Mouse (Mus musculus) cerebellum, adult 9-11 months (tissue): Measurements from ENCODE around the gene Mpz.

ENCODE experiments used
- DNase-seq: peaks from one replicate; pipeline ENCODE4 v3.0.0; 2022

Mpz gene

DNA sequence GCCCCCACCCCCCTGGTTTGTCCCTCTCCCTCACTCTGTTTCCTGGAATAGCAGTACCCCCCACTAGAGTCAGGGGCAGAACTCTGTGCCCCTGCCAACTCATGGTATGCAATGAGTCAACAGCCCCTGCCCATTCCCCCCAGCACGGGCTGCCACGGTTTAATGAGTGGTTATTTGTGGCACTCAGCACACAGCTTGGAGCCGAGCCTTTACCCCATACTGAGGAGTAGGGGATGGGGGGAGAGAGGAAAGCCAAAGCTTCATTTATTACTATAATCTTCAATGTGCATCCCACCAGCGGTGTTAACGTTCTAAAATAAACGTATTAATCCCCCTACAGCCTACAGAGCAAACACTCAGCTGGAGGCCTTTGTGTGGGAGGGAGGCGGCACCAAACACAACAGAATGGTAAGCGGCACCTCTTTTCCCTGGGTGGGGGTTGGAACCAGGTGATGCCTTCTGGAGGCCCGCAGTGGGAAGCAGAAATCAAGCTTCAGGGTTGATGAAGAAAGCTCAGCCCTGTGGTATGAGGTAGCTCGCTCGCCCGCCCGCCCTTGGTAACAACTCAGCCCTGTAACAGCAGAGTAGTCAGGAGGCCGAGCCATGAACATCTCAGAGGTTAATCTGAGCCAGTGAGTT lies 39.1 kb downstream of the Mpz start:
- DNase-seq = no peak

- DNase-seq = no peak
Observed at GRCm38 (mm10) chr1:171190832-171191231, 40.3 kb downstream of the Mpz start.

DNA sequence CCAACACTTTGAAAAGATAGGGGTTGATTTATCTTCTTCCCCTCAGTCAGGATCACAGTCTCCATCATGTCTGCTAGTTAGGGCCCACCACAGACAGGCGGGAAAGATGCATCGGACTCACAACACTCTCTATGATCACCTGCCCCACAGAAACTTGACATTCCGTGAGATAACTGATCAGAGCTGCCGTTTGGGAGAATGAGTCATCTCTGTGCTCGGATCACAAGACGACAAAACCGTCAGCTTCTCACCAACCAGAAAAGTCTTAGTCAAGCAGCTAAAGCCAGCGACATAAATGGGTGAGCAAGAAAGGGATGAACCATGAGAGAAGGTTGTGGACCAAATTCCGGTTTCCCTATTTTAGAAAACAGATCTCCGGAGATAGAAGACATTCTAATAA lies 41.8 kb downstream of the Mpz start:
- no peak for DNase-seq

- no peak for DNase-seq
Observed at GRCm38 (mm10) chr1:171193093-171193840, 42.8 kb downstream of the Mpz start.

DNA sequence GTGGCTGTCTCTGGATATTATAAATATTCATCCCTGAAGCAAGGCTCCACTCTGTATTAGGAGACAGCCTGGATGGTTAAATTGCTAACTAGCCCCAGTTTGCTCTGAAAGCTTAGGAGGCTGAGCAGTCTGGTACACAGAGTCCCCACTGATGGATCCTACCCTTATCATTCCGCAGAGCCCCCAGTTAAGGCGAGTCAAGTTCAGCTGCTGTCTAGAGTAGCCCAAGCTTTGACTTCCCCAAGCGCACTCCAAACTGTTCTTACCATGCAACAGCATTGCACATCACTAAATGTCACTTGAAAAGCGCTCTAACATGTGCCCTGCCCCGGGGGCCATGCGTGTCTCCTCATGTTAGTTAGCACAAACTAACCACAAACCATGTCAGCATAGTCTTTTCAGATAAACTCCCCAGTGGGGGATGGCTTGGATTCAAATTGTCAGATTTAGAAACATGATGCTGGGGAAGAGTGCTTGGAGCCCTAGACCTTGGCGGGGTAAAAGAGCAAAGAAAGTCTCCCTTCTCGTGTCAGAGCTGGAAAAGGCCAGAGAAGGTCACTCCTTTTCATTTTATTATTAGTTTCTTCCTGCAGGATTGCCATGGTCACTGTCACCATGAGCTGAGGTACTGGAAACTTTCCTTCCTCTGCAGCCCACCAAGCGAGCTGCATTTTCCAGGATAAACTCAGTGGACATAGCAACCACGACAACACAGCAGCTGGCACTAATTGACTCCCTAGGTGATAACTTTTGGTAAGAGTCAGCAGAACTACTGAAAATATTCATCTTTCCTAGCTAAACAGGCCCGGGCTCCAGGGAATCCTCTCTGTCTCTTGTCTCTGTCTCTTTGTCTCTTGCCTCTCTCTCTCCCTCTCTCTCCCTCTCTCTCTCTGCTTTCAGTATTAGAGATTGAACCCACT lies 43.7 kb downstream of the Mpz start:
- no peak for DNase-seq

DNA sequence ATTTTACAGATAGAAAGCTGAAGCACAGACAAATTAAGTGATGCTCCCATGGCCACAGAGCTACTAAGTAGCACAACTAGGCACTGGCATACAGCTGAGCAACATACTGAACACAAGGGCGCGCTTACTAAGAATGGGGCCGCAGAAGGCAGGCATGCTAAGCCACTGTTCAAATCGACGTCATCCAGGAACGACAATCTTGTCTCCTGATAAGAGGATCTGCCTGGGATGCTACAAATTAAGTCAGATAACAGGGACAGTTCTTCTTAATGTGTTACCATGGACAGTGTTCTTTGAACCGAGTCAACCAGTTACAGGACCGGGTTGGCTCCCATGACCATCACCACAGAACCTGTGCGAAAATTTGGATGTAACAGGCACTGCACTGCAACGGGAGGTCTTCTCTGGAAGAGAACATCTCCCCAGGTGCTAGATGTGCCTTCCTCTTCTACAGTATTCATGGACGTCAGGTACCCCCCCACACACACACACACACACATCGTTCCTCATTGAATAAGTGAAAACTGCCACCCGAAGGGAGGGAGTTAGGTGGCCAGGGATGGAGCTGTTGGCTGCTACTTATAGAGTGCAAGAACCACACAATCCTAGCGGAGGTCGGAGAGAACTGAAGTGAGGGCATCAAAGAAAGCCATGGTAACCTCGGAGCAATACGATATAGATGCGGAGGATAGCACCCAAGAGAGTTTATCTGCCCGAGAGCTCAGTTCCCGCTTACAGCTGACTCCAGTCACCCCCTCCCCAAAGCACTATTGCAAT lies 44.7 kb downstream of the Mpz start:
- DNase-seq = no peak

GRCm38 (mm10) chr1:171195887-171196397 lies 45.4 kb downstream of the Mpz start, which contains the start of gene Pcp4l1:
TSS of gene Pcp4l1 (minus strand) at chr1:171196268.
- peak; percentile 47 for DNase-seq

DNA sequence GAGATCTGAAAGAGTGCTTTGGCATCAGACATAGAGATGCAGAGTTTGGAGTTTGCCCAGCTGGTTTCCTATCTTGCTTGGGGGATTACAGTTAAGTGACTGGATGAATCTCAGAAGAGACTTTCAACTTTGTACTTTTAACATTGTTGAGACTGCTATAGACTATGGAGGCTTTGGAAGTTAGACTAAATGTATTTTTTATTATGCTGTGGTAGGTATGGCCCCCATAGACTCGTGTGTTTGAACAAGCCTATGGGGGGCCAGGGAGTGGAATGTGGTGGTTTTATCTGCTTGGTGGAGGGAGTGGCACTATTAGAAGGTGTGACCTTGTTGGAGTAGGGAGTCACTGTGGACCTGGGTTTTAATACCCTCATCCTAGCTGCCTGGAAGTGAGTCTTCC lies 49.0 kb downstream of the Mpz start:
- DNase-seq = no peak

DNA sequence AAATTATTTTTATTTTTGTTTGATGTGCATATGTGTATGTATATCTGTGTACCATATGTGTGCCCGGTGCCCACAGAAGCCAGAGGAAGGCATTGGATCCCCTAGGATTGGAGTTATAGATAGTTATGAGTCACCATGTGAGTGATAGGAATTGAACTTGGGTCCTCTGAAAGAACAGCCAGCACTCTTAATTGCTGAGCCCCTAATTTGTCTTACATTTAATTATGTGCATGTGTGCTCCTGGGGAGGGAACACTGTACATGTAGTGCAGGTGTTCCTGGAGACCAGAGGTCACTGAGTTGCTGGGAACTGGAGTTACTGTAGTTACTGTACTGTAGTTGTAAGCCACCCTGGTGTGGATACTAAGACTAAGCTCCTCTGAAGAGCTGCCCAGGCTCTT lies 50.3 kb downstream of the Mpz start:
- no peak for DNase-seq

- no peak for DNase-seq
Observed at GRCm38 (mm10) chr1:171203471-171204248, 53.1 kb downstream of the Mpz start.

DNA sequence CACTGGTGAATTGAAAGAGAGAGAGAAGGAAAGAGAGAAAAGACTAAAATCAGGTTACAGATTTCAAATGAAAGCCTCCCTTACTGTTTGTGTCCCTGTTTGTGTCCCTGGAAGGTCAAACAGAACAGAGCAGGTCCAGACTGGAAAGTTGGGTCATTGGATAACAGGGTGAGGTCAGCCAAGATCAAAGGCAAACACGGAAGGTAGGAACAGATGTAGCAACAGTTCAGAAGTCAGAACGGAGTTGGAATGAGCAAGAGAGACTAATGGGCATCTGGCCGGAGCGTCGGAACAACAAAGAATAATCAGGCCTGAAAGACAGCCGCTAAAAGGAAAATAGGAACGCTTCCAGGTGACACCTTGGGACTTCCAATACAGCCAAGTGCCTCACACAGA lies 53.7 kb downstream of the Mpz start:
- DNase-seq = no peak

GRCm38 (mm10) chr1:171205704-171206493 lies 55.4 kb downstream of the Mpz start:
- no peak for DNase-seq

DNA sequence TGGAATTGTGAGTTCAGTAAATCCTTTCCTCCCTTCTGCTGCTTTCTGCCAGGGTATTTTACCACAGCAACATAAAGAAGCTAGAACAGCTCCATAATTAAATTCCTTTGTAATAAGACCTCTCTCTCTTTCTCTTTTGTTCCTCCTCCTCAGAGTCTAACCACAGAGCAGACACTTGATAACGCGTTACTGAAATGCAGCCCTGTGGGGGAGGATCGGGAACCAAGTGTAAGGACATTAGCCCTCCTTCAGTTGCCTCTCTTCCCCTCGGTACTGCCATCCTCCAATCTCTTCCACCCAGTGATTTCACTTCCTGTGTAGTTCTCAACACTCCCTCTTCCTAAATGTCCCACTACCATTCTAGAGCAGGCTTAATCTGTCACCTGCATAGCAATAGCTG lies 58.9 kb downstream of the Mpz start:
- DNase-seq = no peak
